29 mouse cellular contexts compared by ENCODE assay signal in the genomic region with DNA sequence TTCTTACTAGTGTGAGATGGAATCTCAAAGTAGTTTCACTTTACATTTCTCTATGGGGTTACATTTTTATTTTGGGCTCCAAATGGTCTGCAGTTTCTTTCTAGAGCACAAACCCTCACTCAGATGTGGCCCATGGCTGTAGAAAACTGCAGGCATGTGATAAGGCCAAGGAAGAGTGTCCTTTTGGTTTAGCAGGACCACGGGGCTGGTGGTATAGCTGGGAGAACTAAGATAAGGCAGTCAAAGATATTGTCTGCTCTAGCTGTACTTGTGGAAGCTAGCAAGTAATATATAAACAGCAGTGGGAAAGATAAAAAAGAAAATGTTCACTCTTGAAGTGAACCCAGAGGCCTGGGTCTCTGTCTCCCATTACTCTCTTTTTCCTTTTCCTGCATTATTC.
DNase-seq lines count a peak whose midpoint lies in the region; ATAC-seq and TF ChIP-seq lines count a peak whose summit lies in the region.
"Had no signal": no experiment of that assay in that cellular context is flagged by ENCODE, and none has a peak within 500 bp of the region (broad histone marks: within the 10 kb centered on the region; RNA-seq: fewer than 3 reads in every experiment).

No protein-coding gene starts in this region.

- H3K4me2 ChIP-seq in liver, embryonic 15.5 days: no peak overlapping the region
- H3K4me2 ChIP-seq in hindbrain, embryonic 12.5 days (replicated peaks): no peak overlapping the region
- H3K4me2 ChIP-seq: embryonic facial prominence, embryonic 13.5 days; forebrain, embryonic 12.5 days; heart, embryonic 15.5 days; hindbrain, embryonic 14.5 days; limb, embryonic 15.5 days; midbrain, embryonic 15.5 days had no signal

- H3K9ac ChIP-seq in MEL (ENCODE audit: control insufficient read depth, low read depth, low read length, poor library complexity, severe bottlenecking): no peak overlapping the region
- H3K9ac ChIP-seq in liver, embryonic 15.5 days: no peak overlapping the region
- H3K9ac ChIP-seq in hindbrain, embryonic 12.5 days: no peak overlapping the region
- H3K9ac ChIP-seq: embryonic facial prominence, embryonic 13.5 days; forebrain, embryonic 12.5 days; forebrain, postnatal 0 days; heart, embryonic 15.5 days; hindbrain, embryonic 14.5 days; limb, embryonic 15.5 days; midbrain, embryonic 15.5 days had no signal

- DNase-seq in 3T3-L1 (ENCODE audit: low read depth, low spot score): peak; percentile 30
- DNase-seq in MEL (ENCODE audit: low read depth, low spot score): peak; percentile 40
- DNase-seq in fibroblast of lung, adult 2 months (ENCODE audit: low read depth): peak; percentile 2
- DNase-seq in retina, postnatal 1 day: no peak
- DNase-seq: adrenal gland, postnatal 10 days; cerebellum, adult 11-12 months; cerebellum, adult 9-11 months; forebrain, postnatal 0 days; heart, postnatal 4 days; kidney, adult 9 months; kidney, postnatal 10 days; lung, postnatal 4 days; right cerebral cortex, adult 18-20 months; spleen, adult 18-20 months; thymus, adult 2 months had no signal

- no peak for TF ChIP-seq CTCF in MEL (IDR thresholded peaks at IDR 0.05 in 2 of 3, conservative IDR thresholded peaks at IDR 0.05 in 1 of 3; ENCODE audit: control insufficient read depth in 1 of 3, insufficient read depth in 1 of 3, low read depth in 2 of 3, low read length in 3 of 3, poor library complexity in 1 of 3, severe bottlenecking in 1 of 3)

- H3K36me3 ChIP-seq in MEL (ENCODE audit: control insufficient read depth in 1 of 2, insufficient read depth in 2 of 2, low read length in 2 of 2): peaks cover 0 to 8% of the 10 kb centered on the region in 2 experiments; a peak in 2 of 4 replicates
- H3K36me3 ChIP-seq in liver, embryonic 15.5 days (replicated peaks): no peaks in the 10 kb centered on the region
- no peaks in the 10 kb centered on the region for H3K36me3 ChIP-seq in hindbrain, embryonic 12.5 days
- H3K36me3 ChIP-seq: embryonic facial prominence, embryonic 13.5 days; forebrain, embryonic 12.5 days; heart, embryonic 15.5 days; limb, embryonic 10.5 days; limb, embryonic 15.5 days; midbrain, embryonic 15.5 days had no signal

- peak overlapping the region; percentile 32 to 35; a peak in 3 of 4 replicates for H3K4me3 ChIP-seq in MEL (ENCODE audit: control insufficient read depth in 1 of 2, insufficient read depth in 1 of 2, low read depth in 2 of 2, low read length in 2 of 2)
- H3K4me3 ChIP-seq in liver, embryonic 15.5 days (replicated peaks): no peak overlapping the region
- H3K4me3 ChIP-seq in hindbrain, embryonic 12.5 days: no peak overlapping the region
- H3K4me3 ChIP-seq: embryonic facial prominence, embryonic 13.5 days; erythroblast, embryonic 14.5 days; forebrain, embryonic 12.5 days; heart, embryonic 15.5 days; limb, embryonic 10.5 days; limb, embryonic 15.5 days; midbrain, embryonic 15.5 days had no signal

- no peak for TF ChIP-seq RAD21 in MEL (IDR thresholded peaks at IDR 0.05; ENCODE audit: low read depth, low read length)

- ATAC-seq in liver, embryonic 15.5 days (ENCODE audit: insufficient read depth): peak; percentile 58
- no peak for ATAC-seq in hindbrain, embryonic 12.5 days (ENCODE audit: low FRiP score)
- ATAC-seq: forebrain, postnatal 0 days; intestine, postnatal 0 days; midbrain, embryonic 15.5 days; Patski had no signal

- 17% methylated on average over 1 of the region's 1 CpGs for whole genome bisulfite sequencing in liver, embryonic 15.5 days (ENCODE audit: insufficient replicate concordance)
- 84% methylated on average over 1 of the region's 1 CpGs for WGBS in hindbrain, embryonic 12.5 days

- no peak for TF ChIP-seq POLR2A in MEL (IDR thresholded peaks at IDR 0.05; ENCODE audit: control insufficient read depth in 1 of 2, insufficient read depth in 1 of 2, low read depth in 1 of 2, low read length in 2 of 2, poor library complexity in 1 of 2)

- H3K79me2 ChIP-seq in MEL (ENCODE audit: control insufficient read depth, insufficient read depth, low read length, poor library complexity): no peaks in the 10 kb centered on the region

- peak; percentile 64 to 74 for TF ChIP-seq EP300 in MEL (IDR thresholded peaks at IDR 0.05; ENCODE audit: low read depth in 1 of 2, low read length in 2 of 2)

- no peaks in the 10 kb centered on the region; a peak in 1 of 4 replicates for H3K4me1 ChIP-seq in MEL (ENCODE audit: control insufficient read depth in 1 of 2, insufficient read depth in 2 of 2, low read length in 2 of 2)
- H3K4me1 ChIP-seq in liver, embryonic 15.5 days (replicated peaks): no peaks in the 10 kb centered on the region
- no peaks in the 10 kb centered on the region for H3K4me1 ChIP-seq in hindbrain, embryonic 12.5 days
- H3K4me1 ChIP-seq: embryonic facial prominence, embryonic 13.5 days; forebrain, embryonic 12.5 days; heart, embryonic 15.5 days; limb, embryonic 10.5 days; limb, embryonic 15.5 days; midbrain, embryonic 15.5 days had no signal

- peak overlapping the region; percentile 43; the same call in 1 of the 2 replicates for H3K27ac ChIP-seq in MEL (ENCODE audit: control insufficient read depth, low read depth, low read length)
- no peak overlapping the region for H3K27ac ChIP-seq in liver, embryonic 15.5 days (replicated peaks)
- no peak overlapping the region for H3K27ac ChIP-seq in hindbrain, embryonic 12.5 days
- H3K27ac ChIP-seq: embryonic facial prominence, embryonic 13.5 days; forebrain, embryonic 12.5 days; heart, embryonic 15.5 days; hindbrain, embryonic 14.5 days; limb, embryonic 10.5 days; limb, embryonic 15.5 days; midbrain, embryonic 15.5 days; stomach, postnatal 0 days had no signal

- no peaks in the 10 kb centered on the region for H3K9me3 ChIP-seq in MEL (replicated peaks; ENCODE audit: insufficient read depth, low read length)
- no peaks in the 10 kb centered on the region for H3K9me3 ChIP-seq in liver, embryonic 15.5 days (replicated peaks)
- no peaks in the 10 kb centered on the region for H3K9me3 ChIP-seq in hindbrain, embryonic 12.5 days (replicated peaks)
- H3K9me3 ChIP-seq: embryonic facial prominence, embryonic 13.5 days; forebrain, embryonic 12.5 days; heart, embryonic 15.5 days; limb, embryonic 10.5 days; limb, embryonic 15.5 days; midbrain, embryonic 15.5 days had no signal

- H3K27me3 ChIP-seq in MEL (ENCODE audit: control insufficient read depth in 1 of 2, insufficient read depth in 2 of 2, low read length in 2 of 2): no peaks in the 10 kb centered on the region
- no peaks in the 10 kb centered on the region for H3K27me3 ChIP-seq in liver, embryonic 15.5 days
- no peaks in the 10 kb centered on the region for H3K27me3 ChIP-seq in hindbrain, embryonic 12.5 days
- H3K27me3 ChIP-seq: CH12.LX; embryonic facial prominence, embryonic 13.5 days; forebrain, embryonic 12.5 days; heart, embryonic 15.5 days; limb, embryonic 15.5 days; midbrain, embryonic 15.5 days; Patski had no signal

TF ChIP-seq in MEL, 35 proteins besides CTCF, POLR2A, EP300 and RAD21:
- TF ChIP-seq TAL1 (IDR thresholded peaks at IDR 0.05; ENCODE audit: low read length): peak; percentile 24; the same call in 1 of the 2 replicates
- peak; percentile 23; the same call in 1 of the 2 replicates for TF ChIP-seq USF1 (IDR thresholded peaks at IDR 0.05; ENCODE audit: low read depth, low read length)
- TF ChIP-seq ETS1 (IDR thresholded peaks at IDR 0.05; ENCODE audit: low read depth, low read length): peak; percentile 49
- TF ChIP-seq TCF12 (IDR thresholded peaks at IDR 0.05; ENCODE audit: low read depth, low read length): peak; percentile 85
- peak; percentile 65 for TF ChIP-seq GATA1 (IDR thresholded peaks at IDR 0.05; ENCODE audit: low read depth, low read length)
- no peak for TF ChIP-seq ZKSCAN1 (IDR thresholded peaks at IDR 0.05; ENCODE audit: low read depth, low read length)
- no peak for TF ChIP-seq MYC (IDR thresholded peaks at IDR 0.05; ENCODE audit: low read depth, low read length)
- TF ChIP-seq MYB (IDR thresholded peaks at IDR 0.05; ENCODE audit: low read depth, low read length): no peak
TF ChIP-seq in MEL: peak in this region for 5.

Comparison
In these comparisons a context has a peak if more than half of its experiments do, and no peak if none do; other contexts are left out.
1. H3K4me3 ChIP-seq: peak in MEL (2 of 2); none in liver, embryonic 15.5 days (single experiment) and hindbrain, embryonic 12.5 days (single experiment).